Mouse (Mus musculus) frontal cortex, adult 2 months (tissue): Measurements from ENCODE around the gene Mutyh. TPM values are rescaled to one million over a fixed set of nuclear protein-coding genes. Genes with fewer than 3 reads are reported as not detected.
"Not testable (repeated sequence)": the region's sequence is repeated elsewhere in the genome, so short reads cannot be mapped to it uniquely, and the experiment has no call there.

ENCODE experiments used
- DNase-seq, 2 experiments: peaks; one replicate each; pipeline ENCODE4 v3.0.0; 2022; ENCODE audit warnings: low spot score in 1 of 2; ENCODE audit errors: extremely low spot score in 1 of 2
- polyA plus RNA-seq: library from polyadenylated mRNA; depleted of rRNA; stranded (reverse); fragments of >200 nt; gene quantifications from 2 replicates; pipeline ENCODE4 v1.2.3, GENCODE M21; 2012; rRNA removed

The Mutyh gene
- polyA plus RNA-seq, 1 experiment: 7.2 TPM

DNA sequence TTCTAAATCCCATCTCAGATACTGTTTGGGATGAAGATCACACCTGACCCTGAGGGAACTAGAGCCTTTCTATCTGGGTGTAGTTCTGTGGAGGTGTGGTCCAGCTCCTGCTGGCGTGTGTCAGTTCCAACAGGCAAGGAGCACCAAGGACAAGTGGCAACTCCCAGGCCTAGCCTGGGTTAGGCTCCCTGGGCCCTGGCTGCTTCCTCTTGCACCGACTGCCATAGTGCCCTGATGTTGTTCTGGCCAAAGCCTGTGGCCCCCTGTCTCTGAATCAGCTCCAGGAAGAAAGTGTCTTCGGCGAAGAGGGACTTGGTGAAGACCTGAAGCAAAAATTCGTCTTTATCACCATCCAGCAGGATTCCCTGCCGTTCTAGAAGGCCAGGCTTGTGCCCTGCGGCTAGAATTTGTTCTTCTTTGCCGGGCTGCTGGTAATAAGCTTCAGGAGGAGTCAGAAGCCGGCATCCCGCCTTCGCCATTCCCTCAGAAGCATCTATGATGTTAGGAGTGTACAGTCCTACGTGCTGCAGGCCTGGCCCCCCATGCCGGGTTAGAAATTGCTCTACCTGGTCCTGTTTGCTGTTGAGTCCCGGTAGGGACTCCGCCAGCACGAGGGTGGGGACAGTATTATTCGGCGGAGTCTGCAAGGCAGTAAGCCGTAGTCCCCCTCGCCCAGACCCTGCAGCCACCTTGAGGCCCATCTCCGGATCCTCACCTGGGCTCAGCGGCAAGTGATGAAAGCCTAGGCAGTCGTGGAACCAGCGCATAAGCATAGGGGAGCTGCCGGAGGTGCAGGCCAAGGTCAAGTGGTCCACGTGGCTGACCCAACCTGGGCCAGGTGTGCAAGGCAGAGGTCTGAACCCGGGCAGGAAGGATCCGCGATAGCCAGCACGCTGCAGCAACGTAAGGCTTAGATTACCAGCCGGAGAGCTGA, 12.7 kb downstream of the Mutyh start:
- DNase-seq: no peak

DNA sequence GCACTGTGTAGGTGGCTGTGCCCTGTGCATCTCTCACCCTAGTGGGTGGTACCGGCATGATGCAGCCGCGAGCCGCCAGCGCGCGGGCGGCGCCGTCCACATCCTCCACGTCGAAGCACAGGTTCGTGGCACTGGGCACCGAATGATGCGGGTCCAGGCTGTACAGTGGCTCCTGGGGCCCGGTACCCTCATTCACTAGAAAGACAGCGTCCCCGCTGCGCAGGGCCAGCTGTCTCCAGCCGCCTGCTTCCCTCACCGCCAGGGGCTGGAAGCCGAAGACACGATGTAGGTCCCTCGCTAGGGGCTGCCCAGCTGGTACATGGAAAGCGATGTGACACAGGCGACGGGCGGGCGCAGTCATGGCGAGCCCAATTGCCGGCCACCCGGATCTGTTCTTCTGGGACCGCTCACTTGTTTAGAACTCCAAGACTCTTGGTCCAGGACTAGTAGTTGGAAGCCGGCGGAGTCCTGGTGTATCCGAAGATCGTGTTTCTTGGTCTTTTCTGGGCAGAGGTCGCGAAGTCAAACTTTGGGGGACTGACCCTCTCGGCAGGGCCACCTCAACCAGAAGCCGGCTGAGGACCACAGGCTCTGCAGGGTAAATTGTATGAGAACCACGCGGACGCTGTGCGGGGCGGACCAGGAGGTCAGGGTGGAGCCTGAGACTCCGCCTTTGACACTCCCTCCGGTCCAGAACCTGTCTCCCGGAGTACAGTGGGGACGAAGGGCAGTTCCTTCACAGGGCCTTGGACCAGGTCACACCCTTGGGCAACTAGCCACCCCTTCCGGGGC, 13.6 kb downstream of the Mutyh start:
- peak in 1 of 2 experiments; percentile 47 for DNase-seq

DNA sequence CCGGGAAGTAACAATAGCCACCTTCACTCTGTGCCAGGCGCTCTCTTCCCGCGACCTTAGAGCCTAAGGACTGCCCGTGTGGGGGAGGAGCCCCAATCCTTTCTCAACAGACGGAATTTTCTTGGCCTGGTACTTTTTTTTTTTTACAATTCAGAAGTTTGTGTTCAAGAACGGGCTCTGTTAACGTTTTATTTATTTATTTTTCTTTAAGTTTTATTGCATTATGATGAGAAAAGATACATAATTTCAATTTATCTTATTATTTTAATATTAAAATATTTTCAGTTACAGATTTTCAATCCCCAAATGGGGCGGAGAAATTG, 14.1 kb downstream of the Mutyh start, which contains the start of gene Hpdl:
TSS of gene Hpdl (minus strand) at position 14 of the 323 bp plus-strand sequence.
- no peak for DNase-seq

DNA sequence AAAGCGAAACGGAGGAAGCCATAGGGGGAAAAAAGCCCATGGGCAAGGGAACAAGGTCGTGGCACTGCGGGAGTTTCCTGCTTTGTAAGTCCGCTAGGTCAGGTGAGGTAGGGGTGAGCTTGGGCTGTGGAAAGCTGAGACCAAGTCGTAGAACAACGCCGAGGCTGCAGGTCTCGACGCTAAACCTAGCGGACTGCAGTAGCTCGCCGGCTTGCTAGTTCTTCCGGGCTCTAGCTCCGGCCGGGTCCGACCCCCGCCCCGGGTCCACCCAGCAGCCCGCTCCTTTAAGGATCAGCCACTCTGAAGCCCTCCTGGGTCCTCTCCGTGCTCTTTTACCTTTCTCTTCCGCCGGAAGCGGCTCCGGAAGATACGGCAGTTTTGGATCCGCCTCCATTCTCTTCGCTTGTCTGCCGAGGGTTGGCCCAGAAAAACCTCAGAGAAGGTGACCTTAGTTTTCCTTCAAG, 17.1 kb downstream of the Mutyh start:
- DNase-seq: peak; percentile 49 to 83

DNA sequence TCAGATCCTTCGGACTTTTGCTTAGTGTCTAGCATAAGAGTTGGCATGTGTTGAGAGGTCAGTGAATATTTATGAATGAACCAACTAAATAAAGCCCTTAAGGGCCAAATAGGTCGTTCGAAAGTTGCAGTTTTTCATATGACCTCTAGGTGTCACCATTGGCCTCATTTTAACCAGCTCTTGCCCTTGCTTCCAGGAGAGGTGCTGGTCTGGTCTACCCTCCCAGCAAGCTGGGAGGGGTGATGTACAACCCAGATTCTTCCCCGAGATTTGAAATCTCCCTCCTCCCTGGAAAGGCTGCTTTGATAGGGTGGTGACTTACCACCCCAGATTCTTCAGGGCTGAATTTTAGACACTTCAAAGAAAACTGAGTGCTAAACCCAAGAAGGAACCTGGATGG, 20.3 kb downstream of the Mutyh start:
- peak in 1 of 2 experiments; percentile 71 for DNase-seq

DNA sequence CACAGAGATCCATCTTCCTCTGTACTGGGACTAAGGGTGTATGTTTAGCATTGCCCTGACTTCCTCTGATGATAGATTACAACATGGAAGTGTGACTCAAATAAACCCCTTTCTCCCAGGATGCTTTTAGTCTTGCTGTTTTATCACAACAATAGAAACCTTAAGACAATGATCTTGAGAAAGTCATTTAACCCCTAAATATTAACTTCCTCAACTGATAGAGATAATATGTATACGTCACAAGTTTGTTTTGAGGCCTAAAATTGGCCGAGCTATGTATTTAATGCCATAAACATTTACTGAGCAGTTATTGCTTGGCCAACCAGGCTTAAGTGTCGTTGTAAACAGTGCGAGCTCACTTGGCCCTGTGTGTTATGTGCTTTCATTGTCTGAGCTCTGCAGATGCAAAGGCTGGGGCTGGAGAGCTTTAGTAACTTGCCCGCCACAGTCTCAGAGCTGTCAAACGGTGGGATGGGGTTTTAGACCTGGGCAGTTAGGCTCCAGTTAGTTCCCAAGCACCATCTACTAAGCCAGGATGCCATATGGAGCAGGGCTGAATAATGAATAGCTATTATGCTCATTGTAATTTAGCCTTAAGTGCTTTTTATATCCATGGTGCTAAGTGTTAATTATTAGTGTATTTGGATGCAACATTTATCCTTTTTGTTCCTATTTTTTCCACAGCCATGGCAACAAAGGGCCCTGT, 22.0 kb downstream of the Mutyh start:
- DNase-seq: no peak

DNA sequence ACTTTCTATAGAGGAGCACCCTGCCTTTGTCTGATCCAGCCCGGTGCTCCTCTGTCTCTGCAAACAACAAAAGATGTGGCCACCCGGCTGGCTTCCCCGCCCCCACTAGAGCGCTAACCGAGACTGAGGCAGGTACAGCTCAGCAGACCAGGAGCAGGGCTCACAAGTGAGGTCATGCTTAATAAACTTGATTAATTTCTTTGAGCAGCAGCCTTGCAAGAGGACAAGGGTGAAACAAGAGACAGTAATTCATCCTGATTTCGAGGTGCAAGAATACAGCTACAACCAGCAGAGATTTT, 22.5 kb downstream of the Mutyh start:
- DNase-seq: no peak

DNA sequence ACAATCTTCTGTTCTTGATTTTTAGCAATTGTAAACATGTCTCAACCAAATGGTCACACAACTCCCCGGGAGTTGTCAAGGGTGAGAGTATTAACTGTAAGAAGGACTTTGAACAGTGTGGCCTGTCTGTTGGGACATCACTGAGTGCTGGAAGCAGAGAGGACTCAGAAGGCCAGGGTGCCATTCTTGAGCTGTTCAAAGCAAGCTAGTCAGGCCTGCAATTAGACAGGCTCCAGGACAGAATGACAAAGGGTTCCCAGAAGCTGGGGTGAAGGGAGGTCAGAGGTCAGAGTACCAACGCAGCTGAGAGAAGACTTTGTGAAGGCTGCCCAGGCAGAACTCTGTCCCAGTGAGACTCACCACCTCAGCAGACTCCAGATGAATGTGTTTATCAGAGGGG, 31.5 kb downstream of the Mutyh start:
- DNase-seq: no peak

DNA sequence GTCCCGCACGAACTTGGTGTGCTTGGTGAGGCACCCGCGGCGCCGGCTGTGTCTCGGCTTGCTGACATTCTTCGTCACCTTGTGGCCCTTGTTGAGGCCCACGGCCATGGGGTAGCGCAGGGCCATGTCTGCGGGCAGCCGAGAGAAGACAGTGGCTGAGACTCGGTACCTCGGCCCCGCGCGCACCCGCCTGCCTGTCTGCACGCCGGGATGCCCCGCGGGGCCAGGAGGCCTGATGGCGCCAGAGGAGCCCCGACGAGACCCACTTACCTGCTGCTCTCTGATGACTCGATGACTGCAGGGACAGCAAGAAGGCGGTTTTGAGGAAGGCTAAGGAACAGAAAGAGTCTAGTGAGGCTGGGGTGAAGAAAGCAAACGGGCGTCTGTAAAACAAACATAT, 32.6 kb downstream of the Mutyh start:
- DNase-seq: not testable (repeated sequence)

DNA sequence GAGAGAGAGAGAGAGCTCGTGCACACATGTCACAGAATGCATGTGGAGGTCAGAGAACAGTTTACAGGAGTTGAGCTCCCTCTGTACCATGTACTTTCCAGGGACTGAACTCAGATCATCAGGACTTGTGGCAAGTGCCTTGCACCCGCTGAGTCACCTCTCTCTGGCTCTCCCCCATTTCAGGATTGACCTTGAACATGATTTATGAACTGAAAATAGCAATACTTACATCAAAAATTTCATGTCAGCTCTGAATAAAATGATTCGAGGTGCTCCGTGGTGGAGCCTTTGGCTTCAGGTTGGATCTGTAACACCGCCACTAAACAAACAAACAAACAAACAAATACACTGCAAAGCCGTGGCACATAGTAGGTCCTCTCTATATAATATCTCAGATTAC, 33.3 kb downstream of the Mutyh start:
- no peak for DNase-seq

DNA sequence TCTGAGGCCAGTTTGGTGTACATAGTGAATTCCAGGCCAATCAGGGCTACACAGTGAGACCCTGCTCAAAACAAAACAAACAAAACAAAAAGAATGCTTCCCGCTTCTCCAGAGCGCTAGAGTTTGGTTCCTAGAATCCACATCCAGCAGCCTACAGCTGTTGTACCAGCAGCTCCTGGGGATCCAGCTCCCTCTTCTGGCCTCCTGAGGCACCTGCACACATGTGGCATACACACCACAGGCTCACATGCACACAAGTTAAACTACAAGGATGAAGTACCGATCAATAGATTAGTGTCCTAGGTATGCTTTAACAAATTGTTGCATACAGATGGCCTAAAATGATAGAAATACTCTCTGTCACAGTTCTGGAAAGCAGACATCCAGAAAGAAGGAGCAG, 36.8 kb downstream of the Mutyh start:
- no peak for DNase-seq

DNA sequence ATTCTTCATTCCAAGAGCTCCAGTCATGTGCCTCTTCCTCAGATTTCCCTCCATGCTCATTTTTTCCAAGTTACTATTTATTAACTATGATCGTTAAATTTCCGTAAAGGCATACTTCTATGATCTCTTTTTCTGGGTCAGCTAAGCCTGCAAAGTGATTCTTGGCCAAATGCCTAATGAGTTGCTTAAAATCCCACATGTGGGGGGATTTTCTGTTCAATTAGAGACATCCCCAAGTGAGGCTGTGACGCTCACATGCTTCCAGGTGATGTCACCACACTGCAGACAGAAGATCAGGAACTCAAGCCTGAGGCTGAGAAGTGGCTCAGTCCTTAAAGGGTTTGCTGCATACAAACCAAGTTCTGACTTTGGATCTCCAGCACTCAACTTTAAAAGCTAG, 42.4 kb downstream of the Mutyh start:
- no peak for DNase-seq

DNA sequence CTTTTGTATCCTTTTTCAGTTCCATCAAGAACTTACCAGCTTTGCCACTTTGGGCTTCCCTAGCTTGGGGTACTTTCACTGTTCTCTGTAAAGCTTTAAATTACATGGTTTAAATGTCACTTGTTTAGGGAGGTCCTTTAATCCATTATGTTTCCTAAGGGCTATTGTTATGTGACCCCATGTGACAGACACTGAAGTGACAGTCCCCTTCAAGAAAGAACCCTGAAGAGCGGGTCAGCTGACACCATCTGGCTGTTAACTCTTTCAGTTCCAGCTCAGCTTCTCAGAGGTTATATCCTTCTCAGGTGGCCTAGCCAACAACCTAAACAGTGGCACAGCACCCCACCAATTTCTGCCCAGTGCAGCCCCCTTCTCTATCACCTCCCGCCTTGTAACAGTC, 46.8 kb downstream of the Mutyh start:
- DNase-seq: no peak

DNA sequence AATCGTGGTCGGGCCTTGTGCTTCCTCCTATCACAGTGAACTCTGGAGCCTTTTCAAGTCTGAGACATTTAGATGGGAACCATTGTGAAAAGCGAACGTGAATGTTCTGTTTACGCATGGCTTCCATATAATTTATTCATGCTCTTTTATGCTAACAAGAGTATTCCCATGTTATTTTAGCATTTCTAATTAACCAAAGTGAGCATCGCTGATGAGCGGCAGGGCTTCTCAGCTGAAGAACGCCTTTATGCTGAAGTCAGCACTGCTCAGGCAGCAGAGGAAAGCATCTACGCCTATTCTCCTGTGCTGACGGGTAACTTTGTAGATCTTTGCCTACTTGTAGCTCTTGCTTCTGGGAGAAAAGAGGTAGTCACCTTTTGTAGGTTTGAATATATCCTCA, 49.7 kb downstream of the Mutyh start:
- no peak for DNase-seq

DNA sequence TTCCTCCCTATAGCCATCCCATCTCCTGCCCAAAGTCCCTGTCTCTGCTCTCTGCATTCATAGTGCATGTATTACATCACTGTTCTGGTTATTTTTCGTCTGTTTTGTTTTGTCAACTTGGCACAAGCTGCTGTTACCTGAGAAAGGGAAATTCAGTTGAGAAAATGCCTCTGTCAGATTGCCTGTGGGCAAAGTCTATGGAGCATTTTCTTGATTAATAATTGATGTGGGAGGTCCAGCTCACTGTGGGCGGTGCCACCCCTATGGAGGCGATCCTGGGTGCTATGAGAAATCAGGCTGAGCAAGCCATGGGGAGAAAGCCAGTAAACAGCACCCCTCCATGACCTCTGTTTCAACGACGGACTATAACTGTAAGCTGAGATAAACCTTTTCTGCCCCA, 52.2 kb downstream of the Mutyh start:
- DNase-seq: no peak

DNA sequence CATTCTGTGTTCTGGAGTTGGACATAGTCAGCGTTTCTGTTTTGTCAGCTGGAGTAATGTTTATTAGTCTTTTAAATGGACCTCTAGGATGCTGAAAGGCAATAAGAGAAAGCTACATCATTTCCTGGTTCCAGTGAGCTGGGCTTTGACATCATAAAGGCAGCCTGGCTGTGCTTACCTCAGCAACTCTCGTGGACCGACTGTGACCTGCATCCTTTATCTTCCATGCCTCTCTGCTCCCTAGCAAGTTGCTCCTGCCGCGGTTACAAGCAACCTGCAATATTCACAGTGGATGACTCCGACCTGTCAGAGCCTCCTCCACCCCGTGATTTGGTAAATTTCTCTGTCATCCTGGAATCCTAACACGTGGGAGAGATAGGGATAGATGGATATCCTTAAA, 54.5 kb downstream of the Mutyh start:
- DNase-seq: no peak

Other genes starting within 250 kb of the Mutyh start
- 5.4 and 5.9 TPM in 2 replicates for gene Ccdc17, start 211.1 kb upstream of the Mutyh start, polyA plus RNA-seq
- 24.1 and 28.1 TPM in 2 replicates for gene Nasp, start 179.8 kb upstream of the Mutyh start, polyA plus RNA-seq
- 464 and 487 TPM in 2 replicates for gene Akr1a1, start 156.0 kb upstream of the Mutyh start, polyA plus RNA-seq
- gene Prdx1, start 122.2 kb upstream of the Mutyh start, polyA plus RNA-seq: 212 and 256 TPM in 2 replicates
- 18.5 and 19.5 TPM in 2 replicates for gene Mmachc, start 99.3 kb upstream of the Mutyh start, polyA plus RNA-seq
- gene Ccdc163, start 99.2 kb upstream of the Mutyh start, polyA plus RNA-seq: 19.4 and 22.8 TPM in 2 replicates
- 5.2 and 5.9 TPM in 2 replicates for gene Tesk2, start 86.8 kb upstream of the Mutyh start, polyA plus RNA-seq
- 19.9 and 21.7 TPM in 2 replicates for gene Toe1, start 83 bp upstream of the Mutyh start, polyA plus RNA-seq
- 1.6 and 1.7 TPM in 2 replicates for gene Hpdl, start 14.0 kb downstream of the Mutyh start, polyA plus RNA-seq
- gene Zswim5, start 69.7 kb downstream of the Mutyh start, polyA plus RNA-seq: 9.4 and 10.5 TPM in 2 replicates
- 71.0 and 74.3 TPM in 2 replicates for gene Urod, start 186.7 kb downstream of the Mutyh start, polyA plus RNA-seq
- 42.2 and 45.7 TPM in 2 replicates for gene Hectd3, start 187.6 kb downstream of the Mutyh start, polyA plus RNA-seq
- 18.9 and 19.7 TPM in 2 replicates for gene Eif2b3, start 211.7 kb downstream of the Mutyh start, polyA plus RNA-seq